Mouse (Mus musculus) frontal cortex, postnatal 25 days (tissue): Measurements from ENCODE around the gene Zfp764.
"Not testable (repeated sequence)": the region's sequence is repeated elsewhere in the genome, so short reads cannot be mapped to it uniquely, and the experiment has no call there.

ENCODE experiments used
- DNase-seq, 2 experiments: peaks; one replicate each; pipeline ENCODE4 v3.0.0; 2022; ENCODE audit warnings: low spot score in 2 of 2

Gene Zfp764

GRCm38 (mm10) chr7:127391538-127391937, 15.1 kb downstream of the Zfp764 start:
- DNase-seq: no peak

- DNase-seq: no peak
Observed at GRCm38 (mm10) chr7:127390306-127390705, 16.3 kb downstream of the Zfp764 start.

DNA sequence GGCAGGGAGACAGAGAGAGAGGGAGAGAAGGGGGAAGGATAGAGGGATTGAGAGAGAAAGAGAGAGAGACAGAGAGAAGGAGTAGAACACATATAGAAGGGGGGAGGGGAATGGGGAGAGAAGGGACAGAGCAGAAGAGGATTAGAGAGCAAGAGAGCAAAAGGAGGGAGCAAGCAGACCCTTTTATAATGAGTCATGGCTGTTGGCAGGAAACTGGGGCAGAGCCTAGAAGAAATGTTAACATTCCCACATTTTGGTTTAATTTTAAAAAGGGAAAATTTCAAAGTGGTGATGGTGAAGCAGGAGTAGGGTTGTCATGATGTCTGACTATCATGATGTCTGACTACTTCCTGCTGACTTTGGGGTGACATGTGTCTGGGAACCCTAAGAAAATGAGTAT, 18.4 kb downstream of the Zfp764 start:
- not testable (repeated sequence) for DNase-seq

GRCm38 (mm10) chr7:127386641-127387392, 19.8 kb downstream of the Zfp764 start, which contains the start of gene 9130019O22Rik:
TSS of gene 9130019O22Rik (minus strand) at chr7:127387166.
- DNase-seq: peak; percentile 71 to 87

DNA sequence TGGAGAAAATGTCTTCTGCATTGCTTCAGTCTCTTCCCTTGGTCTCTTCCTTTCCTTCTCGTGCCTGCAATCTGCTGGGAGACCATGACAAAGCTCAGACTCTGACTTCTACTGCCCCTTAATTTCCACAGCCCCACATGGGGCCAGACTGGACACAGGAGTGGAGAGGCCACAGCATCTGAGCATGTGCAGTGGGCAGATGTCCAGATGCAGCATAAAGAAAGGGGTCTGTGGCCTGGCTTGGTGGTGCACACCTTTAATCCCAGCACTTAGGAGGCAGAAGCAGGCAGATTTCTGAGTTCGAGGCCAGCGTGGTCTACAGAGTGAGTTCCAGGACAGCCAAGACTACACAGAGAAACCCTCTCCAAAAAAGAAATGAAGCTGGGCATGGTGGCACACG, 21.1 kb downstream of the Zfp764 start:
- not testable (repeated sequence) for DNase-seq

DNA sequence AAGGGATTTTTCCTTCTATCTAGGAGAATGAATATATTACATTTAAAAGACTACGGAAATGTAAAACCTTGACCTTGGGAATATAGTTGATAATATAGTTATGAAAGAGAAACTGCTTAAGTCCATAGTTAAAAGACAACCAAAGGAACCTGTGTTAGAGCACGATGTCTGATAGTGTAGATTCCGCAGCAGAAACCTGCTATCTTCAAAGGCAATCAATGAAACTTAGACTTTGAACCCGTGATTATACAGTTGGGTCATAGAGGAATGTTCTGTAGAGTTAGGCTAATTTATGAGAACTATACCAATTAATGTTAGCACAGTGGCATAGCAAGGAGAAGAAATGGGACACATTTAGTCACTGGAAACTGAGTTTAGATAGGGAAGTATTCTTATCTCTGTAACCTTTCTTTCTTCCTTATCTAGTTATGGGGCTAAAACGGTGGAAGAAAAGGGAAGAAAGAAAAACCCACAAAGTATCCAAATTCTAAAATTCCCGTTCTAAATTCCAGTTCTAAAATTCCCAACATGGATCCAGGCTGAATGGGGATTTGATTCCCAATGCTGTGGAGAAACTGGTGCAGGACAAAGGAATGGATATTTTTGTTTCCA, 28.2 kb downstream of the Zfp764 start:
- DNase-seq: no peak

- DNase-seq: peak; percentile 89 to 92
Observed at GRCm38 (mm10) chr7:127375271-127376245, 31.1 kb downstream of the Zfp764 start, which contains the start of gene Zfp747. TSS of gene Zfp747 (minus strand) at chr7:127376050.

DNA sequence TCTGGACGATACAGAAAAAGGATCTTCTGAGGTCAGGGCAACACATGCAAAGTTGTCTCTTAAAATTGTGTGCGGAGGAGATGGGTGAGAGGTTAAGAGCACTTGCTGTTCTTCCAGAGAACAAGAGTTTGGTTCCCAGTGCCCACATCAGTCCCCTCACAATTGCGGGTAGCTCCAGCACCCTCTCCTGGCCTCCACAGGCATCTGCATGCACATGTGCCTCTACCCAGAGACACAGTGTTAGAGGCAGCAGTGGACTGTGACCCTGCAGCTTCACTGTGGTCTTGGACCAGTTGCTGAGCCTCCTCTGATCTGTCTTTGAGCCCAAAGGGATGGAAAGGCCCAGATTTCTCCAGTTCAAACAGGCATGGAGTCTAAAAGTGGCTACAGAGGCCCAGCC, 34.8 kb downstream of the Zfp764 start:
- not testable (repeated sequence) for DNase-seq

- DNase-seq: no peak
Observed at GRCm38 (mm10) chr7:127371213-127371612, 35.4 kb downstream of the Zfp764 start.

DNA sequence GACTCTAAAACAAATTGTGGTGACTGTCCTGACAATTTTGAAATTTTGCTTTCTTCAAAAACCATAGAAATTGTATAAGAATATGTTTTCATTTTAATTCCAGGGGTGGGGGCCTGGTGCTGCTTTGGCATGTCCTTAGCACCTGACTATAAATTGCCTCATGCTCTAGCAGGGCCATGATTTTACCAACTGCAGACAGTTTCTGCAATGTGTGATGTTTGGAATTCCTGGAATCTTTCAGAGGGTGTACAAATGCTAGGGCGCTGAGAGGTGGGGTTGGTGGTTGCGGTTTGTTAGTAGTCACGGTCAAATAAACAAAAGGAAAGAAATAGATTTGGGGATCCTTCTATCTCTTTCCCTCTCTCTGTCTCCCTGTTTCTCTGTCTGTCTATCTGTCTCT, 40.4 kb downstream of the Zfp764 start:
- DNase-seq: no peak

DNA sequence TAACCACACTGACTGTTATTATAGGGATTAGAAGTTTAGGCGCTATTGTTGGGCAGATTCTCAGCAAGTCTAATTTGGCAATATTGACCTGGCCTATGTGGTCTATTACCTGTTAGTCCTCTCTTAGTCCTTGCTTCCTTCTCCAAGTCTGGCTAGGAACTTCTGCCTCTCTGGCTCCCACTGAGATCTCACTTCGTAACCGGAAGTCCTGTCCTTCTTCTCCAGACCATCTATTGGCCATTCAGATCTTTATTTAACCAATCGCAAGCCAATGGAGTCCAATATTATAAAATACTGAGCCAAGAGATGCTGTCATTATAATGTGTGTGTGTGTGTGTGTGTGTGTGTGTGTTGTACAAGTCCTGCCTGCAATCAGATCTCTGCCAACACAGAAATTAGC, 42.5 kb downstream of the Zfp764 start:
- DNase-seq: no peak

DNA sequence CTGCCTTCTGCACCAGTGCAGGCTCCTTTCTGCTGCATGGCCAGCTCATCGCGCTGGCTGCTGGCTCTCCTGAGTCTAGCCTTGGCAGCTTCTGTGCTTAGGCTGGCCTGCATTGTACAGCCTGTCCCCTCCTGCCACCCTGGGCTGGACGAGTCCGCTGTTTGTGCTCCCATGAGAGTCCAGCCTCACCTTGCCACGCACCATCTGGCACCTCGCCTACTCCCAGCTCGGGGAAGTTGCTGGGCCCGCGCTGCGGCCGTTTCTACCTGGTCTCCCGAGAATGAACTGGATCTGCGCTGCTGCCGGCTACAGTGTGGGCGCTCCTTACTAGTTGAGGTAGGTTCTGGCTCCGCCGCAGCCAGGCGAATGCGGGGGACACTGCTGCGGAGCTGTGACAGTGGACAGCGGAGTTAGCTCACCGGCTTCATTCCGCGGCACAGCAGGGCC, 43.1 kb downstream of the Zfp764 start:
- DNase-seq: no peak

DNA sequence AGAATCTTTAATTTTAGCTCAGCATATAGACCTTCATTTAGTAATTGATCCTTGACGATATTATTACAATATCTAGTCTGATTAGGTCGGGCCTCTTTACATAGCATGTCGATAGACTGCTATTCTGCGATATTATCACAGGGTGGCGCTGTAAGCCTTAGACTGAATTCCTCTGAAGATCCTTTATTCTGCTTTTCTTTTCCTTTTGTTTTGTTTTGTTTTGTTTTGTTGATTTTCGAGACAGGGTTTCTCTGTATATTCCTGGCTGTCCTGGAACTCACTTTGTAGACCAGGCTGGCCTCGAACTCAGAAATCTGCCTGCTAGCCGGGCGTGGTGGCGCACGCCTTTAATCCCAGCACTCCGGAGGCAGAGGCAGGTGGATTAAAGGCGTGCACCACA, 44.2 kb downstream of the Zfp764 start:
- DNase-seq: not testable (repeated sequence)

DNA sequence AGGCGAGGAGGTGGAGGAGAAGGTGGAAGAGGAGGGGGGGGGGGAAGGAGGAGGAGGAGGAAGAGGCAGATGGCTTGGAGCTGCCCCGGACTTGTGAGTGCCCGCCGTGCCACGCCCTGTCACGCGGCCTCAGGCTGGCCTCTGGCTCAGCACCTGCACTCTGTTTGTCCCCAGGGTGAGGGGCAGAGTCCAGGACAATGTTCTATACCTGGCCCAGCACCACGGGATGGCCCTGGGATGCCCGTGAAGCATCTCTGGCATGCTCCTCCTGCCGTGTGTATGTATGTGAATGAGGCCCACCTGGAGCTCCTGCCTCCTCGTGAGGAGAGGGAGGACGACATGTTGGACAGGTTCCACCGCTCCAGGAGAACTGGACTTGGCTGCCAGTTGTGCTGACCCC, 45.2 kb downstream of the Zfp764 start:
- DNase-seq: no peak

GRCm38 (mm10) chr7:127360265-127360664, 46.4 kb downstream of the Zfp764 start:
- no peak for DNase-seq

DNA sequence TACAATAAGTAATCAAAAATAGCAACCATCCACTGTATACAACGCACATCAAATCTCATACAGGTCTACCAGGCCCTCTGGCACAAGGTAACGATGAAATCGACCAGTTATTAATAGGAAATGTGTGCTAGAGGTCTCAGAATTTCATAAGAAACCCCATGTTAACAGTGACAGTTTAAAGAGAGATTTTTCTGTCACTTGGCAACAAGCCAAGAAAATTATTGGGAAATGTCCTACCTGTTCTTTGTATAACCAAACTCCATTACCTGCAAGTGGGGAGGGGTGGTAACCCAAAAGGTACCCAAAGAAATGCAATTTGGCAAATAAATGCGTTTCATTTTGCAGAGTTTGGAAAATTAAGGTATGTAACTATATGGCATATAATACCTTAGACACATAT, 48.1 kb downstream of the Zfp764 start:
- DNase-seq: no peak

GRCm38 (mm10) chr7:127357871-127358270, 48.8 kb downstream of the Zfp764 start:
- DNase-seq: no peak

- no peak for DNase-seq
Observed at GRCm38 (mm10) chr7:127355796-127356195, 50.8 kb downstream of the Zfp764 start.
